Mouse (Mus musculus): Measurements from ENCODE around the gene Gstt4.

Gene Gstt4

DNA sequence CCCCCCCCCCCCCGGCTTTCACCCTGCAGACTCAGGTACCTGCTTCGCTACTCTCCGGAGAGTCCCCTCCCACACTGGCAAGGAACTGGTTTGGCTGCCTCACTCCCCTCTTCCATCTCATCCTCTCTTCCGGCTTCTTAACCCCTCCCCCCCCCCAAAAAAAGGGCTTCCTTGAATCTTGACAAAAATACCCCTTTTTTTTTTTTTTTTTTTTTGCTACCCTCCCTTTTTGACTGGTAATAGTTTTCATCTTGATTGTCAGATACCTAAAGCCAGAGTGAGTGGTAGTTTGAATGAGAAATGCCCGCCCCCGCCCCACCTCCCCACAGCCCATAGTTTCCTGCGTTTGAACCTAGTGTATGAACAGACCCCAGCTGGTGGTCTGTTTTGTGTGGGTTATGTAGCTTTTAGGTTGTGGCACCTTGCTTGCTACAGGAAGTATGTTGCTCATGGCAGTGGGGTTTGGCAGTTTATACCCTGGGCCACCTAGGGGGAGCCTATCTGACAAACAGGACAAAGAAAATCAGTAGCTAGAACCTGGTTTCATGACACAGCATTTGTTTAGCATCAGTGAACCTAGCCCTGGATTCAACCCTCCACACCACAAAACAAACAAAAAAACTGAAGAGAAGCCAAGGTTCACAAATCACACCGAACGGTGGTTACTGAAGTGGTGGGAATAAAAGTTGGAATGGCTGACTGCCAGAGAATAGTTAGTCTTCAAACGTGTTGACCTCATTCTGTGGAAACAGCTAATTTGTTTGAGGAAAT, 13.6 kb upstream of the Gstt4 start:
- no peak for DNase-seq (ENCODE audit: low spot score)

DNA sequence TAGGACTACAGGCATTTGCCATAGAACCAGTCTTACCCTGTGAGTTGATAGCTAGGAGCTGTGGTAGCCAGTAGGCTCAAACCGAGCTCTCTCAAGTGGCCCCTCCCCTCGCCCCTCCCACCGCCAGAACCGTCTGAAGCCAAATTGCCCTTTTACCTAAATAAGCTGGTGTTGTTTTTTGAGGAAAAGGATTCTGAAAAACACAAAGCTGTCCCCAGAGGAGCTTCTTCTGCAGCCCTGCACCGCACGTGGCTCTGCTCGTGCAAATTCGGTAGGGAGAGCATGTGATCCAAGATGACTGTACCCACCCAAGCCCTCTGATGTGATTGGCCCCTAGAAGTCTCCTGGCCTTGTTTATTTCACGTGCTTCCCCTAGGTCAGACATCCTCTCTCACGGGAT, 13.0 kb upstream of the Gstt4 start:
- no peak for DNase-seq (ENCODE audit: low spot score)

DNA sequence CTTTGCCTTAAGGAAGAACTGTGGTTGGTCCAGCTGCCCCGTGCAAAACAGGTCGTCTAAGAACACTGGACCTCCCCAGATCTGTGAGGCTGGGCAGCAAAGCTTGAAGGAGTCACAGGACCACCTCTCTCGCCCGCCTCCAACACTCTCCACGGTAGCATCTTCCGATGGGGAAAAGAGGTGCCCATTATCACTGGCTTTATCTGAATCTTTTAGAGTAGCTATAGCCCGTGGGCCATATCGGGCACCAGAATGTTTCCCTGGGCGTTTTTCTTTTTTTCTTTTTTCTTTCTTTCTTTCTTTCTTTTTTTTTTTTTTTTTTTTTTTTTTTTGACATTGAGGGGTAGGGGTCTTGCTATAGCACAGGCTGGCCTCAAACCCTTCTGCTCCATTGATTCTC, 12.4 kb upstream of the Gstt4 start:
- DNase-seq (ENCODE audit: low spot score), result no peak

DNA sequence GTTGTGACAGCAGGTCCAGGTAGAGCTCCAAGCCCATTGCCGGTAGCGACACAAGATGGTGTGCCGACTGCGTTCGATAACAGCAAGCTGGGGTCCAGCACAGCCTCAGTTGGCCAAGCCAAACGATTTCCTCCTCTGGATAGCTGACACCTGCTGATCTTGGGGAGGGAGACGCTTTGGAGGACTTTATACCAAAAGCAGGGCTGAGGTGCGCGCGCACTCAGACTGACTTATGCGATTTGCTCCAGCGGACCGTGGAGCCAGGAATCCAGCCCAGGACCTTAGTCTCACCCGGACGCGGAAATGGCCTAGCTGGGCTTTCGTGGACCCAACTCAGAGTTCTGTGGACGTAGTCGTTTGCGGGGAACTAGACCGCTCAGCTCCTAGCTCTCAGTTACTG, 11.9 kb upstream of the Gstt4 start:
- no peak for DNase-seq (ENCODE audit: low spot score)

DNA sequence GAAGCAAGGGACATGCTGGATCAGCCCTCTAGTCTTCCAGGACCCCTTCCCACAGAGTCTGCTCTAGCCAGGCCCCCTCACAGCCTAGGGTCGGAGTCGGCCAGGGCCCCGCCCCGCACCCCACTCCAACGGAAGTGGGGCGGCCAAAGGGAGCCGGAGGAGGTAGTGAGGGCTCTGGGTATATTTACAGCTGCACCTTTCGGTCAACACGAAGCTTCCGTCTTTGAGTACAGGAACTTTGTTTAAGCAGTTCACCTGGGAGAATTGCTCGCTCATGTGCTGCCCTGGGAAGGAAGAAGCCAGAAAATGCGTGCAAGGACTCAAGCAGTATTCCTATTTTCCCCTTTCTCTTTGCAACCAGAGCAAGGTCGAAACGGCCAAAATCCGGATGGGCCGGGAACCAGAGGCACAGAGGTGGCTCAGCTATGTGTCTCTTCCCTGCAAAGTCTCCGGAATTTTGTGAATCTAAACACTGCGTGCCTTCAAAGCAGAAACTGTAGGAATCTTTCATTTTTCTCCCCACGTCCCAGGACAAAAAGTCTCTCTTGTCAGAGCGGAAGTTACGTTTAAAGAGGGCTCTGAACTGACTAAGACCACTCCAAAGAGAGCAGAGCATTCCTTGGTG, 11.2 kb upstream of the Gstt4 start:
- no peak for DNase-seq (ENCODE audit: low spot score)

DNA sequence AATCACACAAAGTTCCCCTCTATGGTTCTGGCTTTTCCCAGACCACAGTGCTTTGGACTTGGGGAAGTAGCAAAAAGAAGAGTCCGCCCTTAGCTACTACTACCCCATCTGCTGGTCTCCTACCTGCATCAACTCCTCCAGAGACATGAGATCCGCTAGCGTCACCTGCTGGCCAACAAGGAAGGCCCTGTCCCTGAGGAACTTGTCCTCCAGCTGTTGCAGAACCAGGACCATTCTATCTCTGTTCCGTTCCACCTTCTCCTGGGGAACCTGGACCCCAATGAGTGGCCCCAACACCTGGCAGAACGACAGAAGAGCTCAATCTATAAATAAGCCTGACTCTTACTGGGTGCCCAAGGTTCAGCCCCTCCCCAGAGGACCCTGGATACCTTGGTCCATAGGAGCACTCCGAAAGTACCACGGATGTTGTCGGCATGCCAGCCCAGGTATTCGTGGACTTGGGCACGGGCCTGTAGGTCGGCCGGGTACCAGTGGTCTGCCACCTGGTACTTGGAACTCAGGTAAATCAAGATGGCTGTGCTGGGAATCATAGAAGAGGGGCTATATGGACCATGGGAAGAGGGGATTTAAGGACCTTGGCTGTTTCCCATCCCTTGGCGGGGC, 10.0 kb upstream of the Gstt4 start:
- no peak for DNase-seq (ENCODE audit: low spot score)

DNA sequence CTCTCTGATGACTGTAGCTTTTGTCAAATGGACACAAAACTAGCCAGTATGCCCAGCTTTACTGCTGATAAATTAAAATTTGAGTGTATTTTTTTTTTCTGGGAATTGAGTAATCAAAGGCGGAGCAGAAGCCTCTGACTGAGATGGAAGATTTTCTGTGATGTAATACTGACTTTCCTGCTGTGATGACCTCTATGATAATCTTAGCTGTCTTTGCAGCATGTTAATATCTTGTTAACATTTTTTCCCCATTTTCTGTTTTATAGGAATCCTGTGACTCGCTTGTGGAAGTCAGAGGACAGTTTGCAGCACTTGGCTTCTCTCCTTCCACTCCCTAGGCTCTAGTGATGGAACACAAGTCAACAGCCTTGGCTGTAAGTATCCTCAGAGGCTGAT, 7.9 kb upstream of the Gstt4 start:
- DNase-seq (ENCODE audit: low spot score), result no peak

DNA sequence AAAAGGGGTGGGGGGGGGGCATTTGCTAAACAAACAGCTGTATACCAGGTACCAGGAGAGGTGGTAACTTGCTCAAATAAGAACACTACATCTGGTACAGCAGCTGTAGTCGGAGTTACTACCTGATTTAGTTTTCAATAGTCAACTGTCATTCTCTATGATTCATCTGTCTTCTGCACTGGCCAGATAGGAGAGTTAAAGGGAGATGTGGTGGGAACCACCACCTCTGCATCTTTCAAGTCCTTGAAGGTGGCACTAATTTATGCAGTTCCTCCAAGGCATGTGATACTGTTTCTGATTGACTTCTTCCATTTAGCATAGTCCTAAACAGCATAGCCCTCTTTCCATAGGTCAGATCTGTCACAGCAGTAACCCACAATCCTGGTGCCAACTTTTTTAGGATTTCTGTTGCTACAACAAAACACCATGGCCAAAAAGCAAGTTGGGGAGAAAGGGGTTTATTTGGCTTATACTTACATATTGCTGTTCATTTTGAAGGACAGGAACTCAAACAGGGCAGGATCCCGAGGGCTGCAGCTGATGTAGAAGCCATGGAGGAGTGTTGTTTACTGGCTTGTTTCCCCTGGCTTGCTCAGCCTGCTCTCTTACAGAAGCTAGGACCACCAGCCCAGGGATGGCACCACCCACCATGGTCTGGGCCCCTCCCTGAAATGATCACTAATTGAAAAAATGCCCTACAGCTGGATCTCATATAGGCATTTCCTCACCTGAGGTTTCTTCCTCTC, 7.4 kb upstream of the Gstt4 start:
- DNase-seq (ENCODE audit: low spot score), result no peak

DNA sequence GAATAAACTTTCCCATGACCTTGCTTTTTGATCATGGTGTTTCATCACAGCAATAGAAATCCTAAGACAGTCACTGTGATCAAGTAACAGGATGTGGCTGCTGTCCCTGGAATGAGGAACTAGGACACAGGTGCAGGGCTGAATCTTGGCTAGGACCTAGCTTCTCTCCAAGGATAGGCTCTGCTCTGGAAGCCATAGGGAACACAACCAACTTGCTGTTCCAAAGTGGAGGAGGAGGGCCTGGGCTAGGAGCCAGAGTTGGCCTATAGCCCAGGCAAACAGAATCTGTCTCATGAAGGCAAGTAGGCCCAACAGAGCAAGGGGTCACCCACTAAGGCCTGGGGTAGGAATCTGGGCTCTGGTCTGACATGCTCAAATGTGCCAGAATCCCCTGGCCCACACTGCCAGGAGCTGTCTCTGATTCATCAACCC, 6.2 kb upstream of the Gstt4 start:
- DNase-seq (ENCODE audit: low spot score), result no peak

DNA sequence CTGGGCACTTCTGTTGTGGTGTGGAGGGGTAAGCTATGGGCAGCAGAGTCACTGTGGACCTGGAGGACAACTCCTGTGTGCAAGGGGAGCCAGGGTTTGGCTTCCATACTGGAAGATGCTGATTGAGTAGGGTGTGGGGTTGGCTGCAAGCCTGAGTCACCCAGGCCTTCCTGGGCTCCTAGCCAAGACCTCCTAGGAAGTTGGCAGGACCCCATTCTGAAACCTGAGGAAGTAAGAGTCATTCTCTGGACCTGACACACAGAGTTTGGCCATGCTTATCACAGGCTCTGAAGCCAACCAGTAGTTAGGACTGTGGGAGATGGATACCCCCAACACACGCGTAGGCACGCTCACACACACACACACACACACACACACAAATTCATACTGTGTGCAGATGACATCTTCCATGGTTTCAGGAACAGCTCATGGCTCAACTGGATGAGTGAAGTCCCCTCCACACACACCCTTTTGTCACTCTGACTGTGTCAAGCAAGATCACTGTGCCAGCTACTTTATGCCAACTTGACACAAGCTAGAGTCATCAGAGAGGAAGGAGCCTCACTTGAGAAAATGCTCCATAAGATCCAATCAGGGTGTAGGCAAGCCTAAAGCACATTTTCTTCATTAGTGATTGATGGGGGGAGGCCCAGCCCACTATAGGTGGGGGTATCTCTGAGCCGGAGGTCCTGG, 5.5 kb upstream of the Gstt4 start:
- DNase-seq (ENCODE audit: low spot score), result no peak

DNA sequence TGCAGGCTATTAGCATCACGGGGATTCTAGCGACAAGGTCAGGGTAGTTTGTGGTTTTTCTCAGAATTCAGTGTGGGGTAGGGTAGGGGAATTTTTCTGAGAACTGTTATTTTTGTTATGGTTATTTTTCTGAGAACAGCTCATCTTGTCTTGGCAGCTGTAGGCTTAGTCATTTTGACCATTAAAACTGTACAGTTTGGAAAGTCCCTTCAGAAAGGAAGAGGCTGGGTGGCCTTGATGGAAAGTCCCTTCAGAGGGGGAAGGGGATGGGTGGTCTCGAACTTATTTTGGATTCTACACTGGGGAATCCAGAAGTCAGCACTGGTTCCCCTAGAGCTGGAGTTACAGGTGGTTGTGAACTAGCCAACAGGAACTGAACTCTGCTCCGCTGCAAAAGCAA, 2.2 kb upstream of the Gstt4 start:
- no peak for DNase-seq (ENCODE audit: low spot score)

DNA sequence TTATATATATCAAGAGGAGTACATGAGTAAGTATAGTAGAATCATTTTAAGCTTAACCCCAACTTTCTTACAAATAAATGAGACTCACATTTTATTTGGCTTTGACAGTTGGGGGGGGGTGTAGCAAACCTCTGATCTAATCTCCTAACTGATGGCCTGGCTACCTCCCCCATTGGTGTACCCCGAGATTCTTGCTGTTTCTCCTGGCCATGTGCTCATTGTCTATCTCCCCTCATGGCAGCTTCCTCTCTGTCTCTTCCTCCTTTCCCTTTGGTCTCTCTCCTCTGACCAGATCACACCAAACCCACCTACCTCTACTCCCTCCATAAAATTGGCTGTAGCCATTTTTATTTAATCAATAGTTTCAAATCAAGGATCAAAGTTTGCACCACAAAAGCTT, 1.4 kb upstream of the Gstt4 start:
- no peak for DNase-seq (ENCODE audit: low spot score)

DNA sequence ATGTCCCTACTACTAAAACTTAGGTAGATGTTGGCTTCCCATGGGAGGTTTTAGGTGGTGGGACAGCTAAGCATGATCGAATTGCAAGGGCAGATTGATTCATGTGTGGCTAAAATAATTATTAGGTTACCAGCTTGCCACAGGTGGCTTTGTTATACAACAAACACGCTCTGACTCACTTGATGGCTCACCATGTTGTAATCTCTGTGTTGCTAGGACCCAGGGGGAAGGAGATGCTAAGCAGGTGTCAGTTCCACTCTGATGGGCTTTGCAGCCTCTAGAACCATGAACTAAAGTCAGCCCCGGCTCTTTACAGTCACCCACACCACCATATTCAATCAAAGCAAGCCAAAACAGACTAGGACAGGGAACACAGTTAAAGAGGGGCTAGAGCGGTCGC, 2.5 kb downstream of the Gstt4 start:
- DNase-seq (ENCODE audit: low spot score), result no peak

DNA sequence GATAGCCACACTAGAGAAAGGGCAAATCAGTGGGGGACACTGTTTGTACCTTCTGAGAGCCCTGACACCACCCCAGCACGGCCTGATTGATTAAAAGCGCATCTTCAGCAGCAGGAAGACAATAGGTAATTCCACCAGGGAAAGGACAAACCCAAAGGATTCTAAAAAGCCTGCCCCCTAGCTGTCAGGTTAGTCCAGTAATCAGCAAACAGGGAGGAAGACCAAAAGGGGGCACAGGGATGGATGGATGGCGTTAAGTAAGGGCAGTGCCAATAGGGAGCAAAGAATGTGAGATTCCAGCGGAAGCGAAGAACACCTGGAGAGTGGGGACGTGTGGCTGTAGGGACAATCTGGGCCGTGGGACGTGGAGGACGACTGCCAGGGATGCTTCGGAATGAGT, 3.7 kb downstream of the Gstt4 start:
- no peak for DNase-seq (ENCODE audit: low spot score)

DNA sequence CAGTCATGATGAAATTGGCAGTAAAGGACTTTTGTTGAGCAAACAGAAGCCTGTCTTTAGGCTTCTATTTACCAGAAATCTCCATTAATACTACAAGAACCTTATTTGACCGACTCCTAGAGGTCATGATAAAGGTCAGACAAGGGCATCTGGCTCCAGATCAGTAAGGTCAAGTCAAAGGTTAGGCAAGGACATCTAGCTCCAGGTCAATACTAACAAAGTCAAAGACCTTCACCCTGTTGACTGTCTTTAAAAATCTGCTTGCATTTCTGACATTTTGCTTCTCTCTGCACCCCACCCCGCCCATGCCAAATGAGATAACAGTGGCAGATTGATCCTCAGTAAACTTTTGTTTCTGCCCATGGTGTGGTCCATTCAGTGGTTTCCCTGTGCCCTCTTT, 18.1 kb downstream of the Gstt4 start:
- DNase-seq (ENCODE audit: low spot score), result no peak

DNA sequence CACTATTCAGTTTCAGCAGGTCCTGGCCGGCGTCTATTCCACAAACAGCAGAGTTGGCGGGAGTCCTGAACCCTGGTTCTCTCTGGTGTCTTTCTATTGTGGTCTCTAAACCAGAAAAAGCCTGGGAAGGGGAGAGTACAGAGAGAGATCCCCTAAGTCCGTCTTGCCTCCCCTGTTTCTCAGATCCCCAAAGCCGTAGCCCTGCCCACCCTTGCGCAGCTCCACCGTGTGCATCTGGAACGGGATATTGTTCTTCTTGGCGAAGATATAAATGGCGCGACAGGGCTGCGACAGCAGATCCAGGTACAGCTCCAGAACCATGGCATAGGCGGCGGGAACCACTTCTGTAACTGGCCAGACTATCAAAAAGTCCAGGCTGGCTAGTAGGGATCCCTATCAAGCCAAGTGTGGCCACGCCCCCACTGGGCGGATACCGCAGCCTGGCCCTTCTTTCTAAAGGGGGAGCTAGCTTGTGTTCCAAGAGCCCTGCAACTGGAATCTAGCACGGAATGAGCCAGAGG, 24.1 kb downstream of the Gstt4 start, which contains the start of gene Gstt1:
Gstt1 (minus strand) TSS at position 409 of the 521 bp plus-strand sequence.
- DNase-seq (ENCODE audit: low spot score), result no peak

DNA sequence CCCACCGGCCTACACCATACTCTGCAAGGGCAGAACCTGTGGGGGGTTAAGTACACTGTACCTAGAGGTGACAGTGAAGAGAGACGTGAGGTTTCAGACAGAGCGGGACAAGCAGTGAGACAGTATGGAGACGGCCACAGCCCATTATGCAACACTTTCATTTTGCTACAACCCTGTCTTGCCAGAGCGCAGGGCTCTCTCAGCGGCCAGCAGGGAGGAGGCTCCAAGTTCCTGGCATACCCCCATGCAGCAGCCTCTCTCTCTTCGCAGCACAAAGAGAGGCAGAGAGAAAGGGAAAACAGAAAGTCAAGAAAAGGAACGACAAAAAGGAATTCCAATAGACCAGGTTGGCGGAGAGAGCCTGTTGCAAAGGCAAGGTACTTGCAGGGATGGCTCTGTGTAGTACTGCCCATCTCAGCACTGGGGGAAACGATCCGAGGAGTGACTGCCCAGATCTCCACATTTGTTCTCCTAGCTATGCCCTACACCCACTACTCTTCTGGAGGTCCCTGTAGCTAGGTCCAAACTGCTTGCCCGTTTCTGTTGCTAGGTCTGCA, 24.6 kb downstream of the Gstt4 start:
- DNase-seq (ENCODE audit: low spot score), result no peak

DNA sequence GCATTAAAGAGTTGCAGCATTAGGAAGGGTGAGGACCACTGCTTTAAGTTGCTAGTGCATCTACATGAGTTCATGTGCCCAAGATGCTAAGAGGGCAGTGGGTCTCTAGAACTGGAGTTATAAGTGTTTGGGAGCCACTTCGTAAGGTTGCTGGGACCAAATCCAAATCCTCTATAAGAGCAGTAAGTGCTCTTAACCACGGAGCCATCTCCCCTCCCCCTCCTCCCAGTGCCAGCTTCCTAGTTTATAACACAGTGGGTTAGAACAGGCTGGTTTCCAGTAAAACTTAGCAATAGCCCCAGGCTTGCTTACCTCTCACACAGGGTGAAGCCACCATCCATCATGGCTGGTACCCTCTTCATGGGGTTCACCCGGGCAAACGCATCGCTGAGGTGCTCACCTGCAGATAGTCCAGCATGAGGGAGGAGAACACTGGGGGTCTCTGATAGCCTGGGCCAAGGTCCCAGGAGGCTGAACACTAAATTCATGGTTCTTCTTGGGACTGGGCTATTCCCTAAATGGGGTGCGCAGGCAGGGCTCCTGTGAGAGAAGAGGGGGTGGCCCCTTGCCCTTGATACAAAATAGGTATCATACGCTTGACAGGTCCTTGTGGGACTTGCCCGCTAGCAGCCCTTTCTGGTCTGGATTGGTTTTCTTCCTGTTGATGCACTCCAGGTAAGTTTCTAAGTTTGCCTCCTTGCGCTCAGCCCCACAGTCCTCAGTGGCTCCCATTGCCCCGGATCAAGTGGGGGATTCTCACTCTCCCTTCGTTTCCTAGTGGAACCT, 25.4 kb downstream of the Gstt4 start:
- no peak for DNase-seq (ENCODE audit: low spot score)

DNA sequence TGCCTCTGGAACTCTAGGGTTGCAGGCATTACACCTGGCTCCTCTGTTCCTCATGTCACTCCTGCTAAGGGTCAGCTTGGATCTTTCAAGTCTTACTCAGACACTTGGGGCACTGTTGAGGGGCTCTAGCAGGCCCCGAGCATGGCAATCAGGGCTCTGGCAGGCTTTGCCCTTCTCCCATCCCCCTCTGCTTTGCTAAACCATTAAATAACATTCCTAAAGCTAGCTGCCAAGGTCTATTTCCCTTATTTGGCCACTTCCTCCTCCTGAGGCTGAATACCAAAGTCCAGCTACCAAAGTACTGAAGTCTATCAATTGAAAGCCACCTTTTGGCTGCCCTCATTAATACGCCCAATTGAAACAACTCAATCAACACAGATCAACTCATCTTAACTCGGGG, 27.5 kb downstream of the Gstt4 start:
- DNase-seq (ENCODE audit: low spot score), result no peak

DNA sequence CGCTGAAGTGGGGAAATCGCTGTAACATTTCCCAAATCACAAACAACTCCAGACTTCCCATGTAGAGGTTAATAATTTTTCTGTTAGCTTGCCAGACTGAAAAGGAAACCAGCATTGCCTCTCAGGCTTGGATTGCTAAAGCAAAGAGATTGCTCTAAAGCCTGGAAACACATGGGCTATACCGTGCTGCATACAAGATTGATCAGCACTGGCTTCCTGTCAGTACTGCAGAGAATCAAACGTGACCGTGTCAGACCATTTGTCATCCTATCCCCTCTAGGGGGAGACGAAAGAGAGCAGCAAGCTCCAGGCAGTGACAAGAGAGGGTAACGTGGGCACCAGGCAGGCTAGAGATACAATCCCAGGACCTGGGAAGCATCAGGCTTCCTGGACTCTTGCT, 31.6 kb downstream of the Gstt4 start:
- no peak for DNase-seq (ENCODE audit: low spot score)

DNA sequence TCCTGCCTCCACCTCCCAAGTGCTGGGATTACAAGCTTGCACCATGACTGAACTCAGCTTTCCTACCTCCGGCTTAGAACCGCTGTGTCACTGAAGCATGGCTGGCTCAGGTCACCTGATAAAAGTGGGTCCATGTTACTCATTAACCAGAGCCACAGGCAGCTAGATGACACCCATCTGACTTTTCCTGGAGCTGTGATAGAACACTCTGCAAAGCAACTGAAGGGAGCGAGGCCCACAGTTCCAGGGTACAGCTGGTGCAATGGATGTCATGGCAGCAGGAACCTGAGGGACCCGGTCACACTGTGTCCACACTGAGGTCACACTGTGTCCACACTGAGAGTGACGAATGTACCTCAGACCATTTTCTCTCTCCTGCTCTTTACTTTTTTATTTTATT, 32.5 kb downstream of the Gstt4 start:
- DNase-seq (ENCODE audit: low spot score), result no peak

All from layer of hippocampus, adult 9-10 months (tissue).